ENCODE assay signal across 8 mouse cellular contexts in genomic region chr12:30584356-30584740, GRCm38 (mm10). TPM values are rescaled to one million over a fixed set of nuclear protein-coding genes. Genes with fewer than 3 reads are reported as not detected.
A peak's percentile ranks its signal among the peaks of the same experiment; 100 is the strongest.
DNase-seq lines count a peak whose midpoint lies in the region; ATAC-seq and TF ChIP-seq lines count a peak whose summit lies in the region.

TSS of gene Tmem18 (plus strand) at chr12:30584426.

- H3K4me3 ChIP-seq in hindbrain, embryonic 13.5 days = peak within 1 kb of the TSS; percentile 62

- peaks cover 21% of the 10 kb centered on the region for H3K36me3 ChIP-seq in hindbrain, embryonic 13.5 days

- TF ChIP-seq CTCF in Patski (IDR thresholded peaks at IDR 0.05) = no peak

- POLR2A ChIA-PET in Patski (lab: Charles Lee) = interaction anchor here (0.7 kb wide), 2 partner anchors 26 to 302 kb away, joined by 3 to 4 read pairs; no protein-coding TSS in a partner anchor

- peak; percentile 93 for ATAC-seq in Patski
- peak; percentile 95 for ATAC-seq in hindbrain, embryonic 13.5 days (ENCODE audit: low FRiP score)

- H3K27me3 ChIP-seq in Patski = no peaks in the 10 kb centered on the region
- H3K27me3 ChIP-seq in hindbrain, embryonic 13.5 days = 0 out of 2 replicates have a peak, but pooled peaks cover 4% of the 10 kb centered on the region

- peak within 1 kb of the TSS; percentile 86 for H3K9ac ChIP-seq in hindbrain, embryonic 13.5 days

- DNase-seq in Patski (ENCODE audit: low read depth, low spot score) = peak; percentile 66
- DNase-seq in cerebellum, postnatal 14 days = peak; percentile 87 to 88
- peak; percentile 79 to 82 for DNase-seq in frontal cortex, postnatal 14 days (ENCODE audit: low spot score in 2 of 2)
- peak; percentile 71 to 83 for DNase-seq in layer of hippocampus, postnatal 25 days (ENCODE audit: extremely low spot score in 1 of 2, low spot score in 1 of 2)
- DNase-seq in lung, postnatal 25 days (ENCODE audit: low spot score) = peak; percentile 80
- peak; percentile 88 for DNase-seq in retina, embryonic 14.5 days (ENCODE audit: low spot score)
- peak; percentile 81 for DNase-seq in thymus, postnatal 4 days

- in situ Hi-C loops in Patski (cut with MboI; ENCODE audit: low pct_unique_long_range_greater_than_20kb) = loop anchor here (5.0 to 10.0 kb wide), 2 partner anchors 387 to 530 kb away; no protein-coding TSS in a partner anchor

- WGBS in hindbrain, embryonic 13.5 days = under 1% methylated on average over 35 of the region's 35 CpGs

- CTCF ChIA-PET in Patski (lab: Charles Lee) = interaction anchor here (0.8 kb wide), 1 partner anchor 677 kb away, joined by 3 read pairs; no protein-coding TSS in a partner anchor

- peak within 1 kb of the TSS; percentile 80 for H3K4me2 ChIP-seq in hindbrain, embryonic 13.5 days

- peaks cover 16% of the 10 kb centered on the region for H3K4me1 ChIP-seq in hindbrain, embryonic 13.5 days (replicated peaks)

- no peaks in the 10 kb centered on the region for H3K9me3 ChIP-seq in hindbrain, embryonic 13.5 days

- H3K27ac ChIP-seq in hindbrain, embryonic 13.5 days = peak within 1 kb of the TSS; percentile 92

RNA-seq across cellular contexts. Expression of gene Tmem18, which starts in this region (rescaled TPM):
- 14.0 TPM for polyA plus RNA-seq in Patski (2021)
- 26.6 and 27.3 TPM in 2 replicates for polyA plus RNA-seq in hindbrain, embryonic 13.5 days (2015; fragmentation: Nextera tagmentation; extraction: Ambion mirVana)
- 10 to 100 TPM; 35.3 to 40.2 TPM for total RNA-seq in layer of hippocampus, postnatal 25 days (2021)

Comparison
In these comparisons a context has a peak if more than half of its experiments do, and no peak if none do; other contexts are left out.
1. Peak in every context shown above with its lines: DNase-seq, ATAC-seq, H3K4me3 ChIP-seq and H3K27ac ChIP-seq.